Mouse (Mus musculus) neural tube, embryonic 12.5 days (tissue): ENCODE measurements at regions not wholly inside any gene's neighbourhood (a gene's known extent, or its start where the extent isn't known, plus 50 kb on each side); places are given as distances from the start of the nearest gene placed in this dataset.
A peak's percentile ranks its signal among the peaks of the same experiment; 100 is the strongest.

ENCODE experiments used
- ATAC-seq: fragments of 200-750 bp; cut with Nextera tagmentation; 2 replicates; pipeline ENCODE4 v1.8.0; 2017; ENCODE audit warnings: low read depth, mild to moderate bottlenecking, moderate TSS enrichment, moderate library complexity; ENCODE audit not compliant: low FRiP score
- H3K27ac ChIP-seq: fragments of 300-500 bp; sonication (generic); 2 replicates; pipeline ENCODE4 v1.5.1; 2016
- H3K27me3 ChIP-seq: fragments of 300-500 bp; sonication (generic); replicated peaks from 2 replicates; pipeline ENCODE4 v1.6.1; 2016; ENCODE audit warnings: mild to moderate bottlenecking
- H3K36me3 ChIP-seq: fragments of 300-500 bp; sonication (generic); 2 replicates; pipeline ENCODE4 v1.6.1; 2016; ENCODE audit warnings: mild to moderate bottlenecking
- H3K4me1 ChIP-seq: fragments of 300-500 bp; sonication (generic); 2 replicates; pipeline ENCODE4 v1.6.1; 2016
- H3K4me2 ChIP-seq: fragments of 300-500 bp; sonication (generic); replicated peaks from 2 replicates; pipeline ENCODE4 v1.6.1; 2016; ENCODE audit warnings: mild to moderate bottlenecking
- H3K4me3 ChIP-seq: fragments of 300-500 bp; sonication (generic); 2 replicates; pipeline ENCODE4 v1.5.1; 2016
- H3K9ac ChIP-seq: fragments of 300-500 bp; sonication (generic); 2 replicates; pipeline ENCODE4 v1.6.1; 2016; ENCODE audit warnings: mild to moderate bottlenecking
- H3K9me3 ChIP-seq: fragments of 300-500 bp; sonication (generic); 2 replicates; pipeline ENCODE4 v1.6.1; 2016; ENCODE audit warnings: mild to moderate bottlenecking
- WGBS: fragments of 180-500 bp; shearing (Covaris S2); methylation state at CpG from one replicate; pipeline ENCODE4 v1.1.7; 2016; 5-methylcytosine and 5-hydroxymethylcytosine counted together

GRCm38 (mm10) chr19:24622776-24623175, 51.0 kb upstream of the Tmem252 start:
- Histone ChIP-seq H3K9ac (no peak overlapping the region), H3K4me3 (no peak overlapping the region), H3K9me3 (no peaks in the 10 kb centered on the region), H3K4me1 (no peaks in the 10 kb centered on the region), H3K4me2 (no peak overlapping the region), H3K27me3 (no peaks in the 10 kb centered on the region), H3K36me3 (no peaks in the 10 kb centered on the region), H3K27ac (no peak overlapping the region)
- no peak for ATAC-seq
- WGBS = 93% methylated on average over 9 of the region's 9 CpGs

DNA sequence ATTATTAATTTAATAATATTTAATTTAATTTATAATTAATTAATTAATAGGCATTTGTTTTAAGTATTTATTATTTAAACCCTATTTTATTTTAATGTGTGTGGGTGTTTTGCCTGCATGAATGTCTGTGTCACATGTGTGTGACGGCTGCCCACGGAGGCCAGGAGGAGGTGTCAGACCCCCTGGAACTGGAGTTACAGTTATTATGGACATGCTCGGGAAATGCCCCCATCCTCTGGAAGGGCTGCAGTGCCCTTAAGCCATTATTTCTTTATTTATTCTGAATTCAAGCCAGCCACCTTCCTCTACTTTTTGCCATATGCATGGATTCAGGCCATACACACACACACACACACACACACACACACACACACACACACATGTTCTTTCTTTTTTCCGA, 51.5 kb upstream of the Tmem252 start:
- no peak overlapping the region for H3K4me2 ChIP-seq
- no peaks in the 10 kb centered on the region for H3K27me3 ChIP-seq
- H3K36me3 ChIP-seq = no peaks in the 10 kb centered on the region
- 77% methylated on average over 4 of the region's 4 CpGs for WGBS
- H3K9me3 ChIP-seq = no peaks in the 10 kb centered on the region
- H3K27ac ChIP-seq = no peak overlapping the region
- H3K4me1 ChIP-seq = no peaks in the 10 kb centered on the region
- 0 out of 2 replicates have a peak, but pooled peaks have one; percentile 37 for ATAC-seq
- H3K4me3 ChIP-seq = no peak overlapping the region
- H3K9ac ChIP-seq = no peak overlapping the region

DNA sequence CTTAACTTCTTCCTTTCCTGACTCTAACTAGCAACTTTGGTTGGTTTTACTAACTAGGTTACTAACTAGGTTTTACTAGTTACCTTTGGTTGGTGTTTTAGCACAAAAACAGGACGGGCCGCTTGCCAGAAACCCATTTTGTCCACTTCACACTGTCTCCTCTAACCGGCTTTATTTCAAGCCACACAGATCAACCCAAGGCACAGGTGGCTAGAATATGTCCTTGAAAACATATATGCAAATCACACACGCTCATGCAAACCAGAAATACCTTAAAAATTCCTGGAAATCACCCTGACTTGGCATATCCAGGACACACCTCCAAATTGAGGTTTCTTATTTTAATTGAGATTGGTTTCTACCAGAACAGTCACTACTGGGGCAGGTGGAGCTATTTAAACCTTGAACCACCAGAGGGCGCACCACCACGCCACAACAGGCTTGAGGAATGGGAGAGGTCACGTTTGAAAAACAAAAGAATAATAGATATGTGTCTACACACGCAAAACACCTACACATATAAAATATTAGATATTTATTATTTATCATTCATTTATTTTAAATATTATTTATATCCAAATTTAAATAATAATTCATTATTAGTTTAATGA, 52.1 kb upstream of the Tmem252 start:
- H3K36me3 ChIP-seq = no peaks in the 10 kb centered on the region
- no peak overlapping the region for H3K27ac ChIP-seq
- H3K9me3 ChIP-seq = no peaks in the 10 kb centered on the region
- H3K4me1 ChIP-seq = no peaks in the 10 kb centered on the region
- no peak overlapping the region for H3K4me3 ChIP-seq
- no peaks in the 10 kb centered on the region for H3K27me3 ChIP-seq
- no peak overlapping the region for H3K9ac ChIP-seq
- 33% methylated on average over 8 of the region's 8 CpGs for WGBS
- no peak overlapping the region for H3K4me2 ChIP-seq
- peak; percentile 68; the same call in 1 of the 2 replicates for ATAC-seq

DNA sequence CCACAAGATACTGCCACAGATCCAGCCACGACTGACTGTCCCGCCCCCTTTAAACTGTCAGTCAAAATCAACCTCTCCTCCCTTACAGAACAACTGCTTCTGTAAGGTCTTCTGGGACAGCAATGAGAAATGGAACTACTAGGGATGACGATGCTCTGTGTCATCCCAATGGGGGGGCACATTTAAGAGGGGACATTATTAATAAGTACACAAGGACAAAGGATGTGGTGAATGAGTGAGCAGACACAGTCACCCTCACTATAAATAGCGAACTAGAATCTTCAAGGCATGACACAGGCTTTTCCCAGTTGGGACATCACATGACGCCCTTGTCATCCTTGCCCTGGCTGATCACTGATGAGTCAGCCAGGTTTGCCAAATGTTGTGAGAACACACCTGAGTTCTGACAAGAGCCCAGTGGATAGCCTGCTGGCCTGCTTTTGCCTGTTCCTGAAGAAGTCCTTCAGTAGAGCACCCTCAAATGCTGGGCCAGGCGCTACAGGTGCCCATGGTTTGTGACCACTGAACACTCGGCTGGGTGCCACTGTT, 58.0 kb upstream of the Tmem252 start:
- H3K27me3 ChIP-seq = no peaks in the 10 kb centered on the region
- no peak overlapping the region for H3K4me3 ChIP-seq
- no peak overlapping the region for H3K4me2 ChIP-seq
- WGBS = 88% methylated on average over 7 of the region's 7 CpGs
- no peak for ATAC-seq
- no peaks in the 10 kb centered on the region for H3K36me3 ChIP-seq
- no peak overlapping the region for H3K9ac ChIP-seq
- no peak overlapping the region for H3K27ac ChIP-seq
- no peaks in the 10 kb centered on the region for H3K9me3 ChIP-seq
- H3K4me1 ChIP-seq = no peaks in the 10 kb centered on the region

- Histone ChIP-seq H3K27ac (no peak overlapping the region), H3K4me2 (no peak overlapping the region), H3K4me3 (no peak overlapping the region), H3K36me3 (no peaks in the 10 kb centered on the region), H3K27me3 (no peaks in the 10 kb centered on the region), H3K9me3 (no peaks in the 10 kb centered on the region), H3K9ac (no peak overlapping the region), H3K4me1 (no peaks in the 10 kb centered on the region)
- 79% methylated on average over 3 of the region's 3 CpGs for WGBS
- no peak for ATAC-seq
Measured at GRCm38 (mm10) chr19:24607884-24608283, 52.2 kb upstream of the Pip5k1b start.

DNA sequence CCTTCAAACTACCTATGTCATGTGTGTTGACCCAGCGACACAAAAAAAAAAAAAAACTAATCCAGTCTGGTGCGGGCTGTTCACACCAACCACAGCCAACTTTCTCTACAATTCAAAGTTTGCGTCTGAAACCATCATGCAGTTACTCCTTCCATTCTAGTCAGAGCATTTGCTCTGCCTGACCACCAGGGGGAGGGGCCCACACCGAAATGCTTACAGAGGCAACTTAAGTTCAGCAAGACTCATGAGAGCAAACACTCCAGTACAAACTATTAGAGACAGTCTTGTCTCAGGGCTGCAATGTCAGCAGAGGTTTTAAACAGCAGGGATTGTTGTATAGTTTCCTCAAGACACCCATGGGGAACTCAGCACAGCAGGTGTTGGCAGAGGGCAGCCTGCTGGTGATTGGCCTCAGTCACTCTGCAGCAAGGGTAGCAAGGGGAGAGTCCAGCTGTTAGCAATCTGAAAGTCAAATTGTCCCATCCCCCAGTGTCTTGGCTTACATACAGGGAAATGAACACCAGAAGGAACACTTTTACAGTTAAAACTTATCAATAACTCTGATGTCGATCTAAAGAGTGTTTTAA, 50.8 kb upstream of the Pip5k1b start:
- Histone ChIP-seq H3K9me3 (no peaks in the 10 kb centered on the region), H3K4me1 (no peaks in the 10 kb centered on the region), H3K27ac (no peak overlapping the region), H3K4me3 (no peak overlapping the region), H3K36me3 (no peaks in the 10 kb centered on the region), H3K9ac (no peak overlapping the region), H3K27me3 (no peaks in the 10 kb centered on the region), H3K4me2 (no peak overlapping the region)
- 71% methylated on average over 5 of the region's 5 CpGs for WGBS
- ATAC-seq = no peak
